Mouse (Mus musculus) MEL-GATA-1-ER (cell line): ENCODE results near the gene Olfr1555-ps1.
"Not testable (repeated sequence)": the region's sequence is repeated elsewhere in the genome, so short reads cannot be mapped to it uniquely, and the experiment has no call there.

Experiments
- DNase-seq: peaks from one replicate; pipeline ENCODE4 v3.0.0-alpha.2; 2012; ENCODE audit warnings: low read depth; ENCODE audit errors: extremely low read depth

Olfr1555-ps1 gene

GRCm38 (mm10) chr19:12170062-12170599, at the start of gene Olfr1555-ps1:
TSS of gene Olfr1555-ps1 (minus strand) at chr19:12170112.
- not testable (repeated sequence) for DNase-seq

- DNase-seq = no peak
Measured at GRCm38 (mm10) chr19:12200334-12200733, 30.4 kb upstream of the Olfr1555-ps1 start, which contains the start of gene Olfr1431. TSS of gene Olfr1431 (plus strand) at chr19:12200634.

GRCm38 (mm10) chr19:12199076-12199475, 29.2 kb upstream of the Olfr1555-ps1 start:
- not testable (repeated sequence) for DNase-seq

GRCm38 (mm10) chr19:12175431-12175830, 5.5 kb upstream of the Olfr1555-ps1 start:
- DNase-seq = not testable (repeated sequence)

GRCm38 (mm10) chr19:12145452-12145851, 24.5 kb downstream of the Olfr1555-ps1 start:
- DNase-seq = no peak

DNA sequence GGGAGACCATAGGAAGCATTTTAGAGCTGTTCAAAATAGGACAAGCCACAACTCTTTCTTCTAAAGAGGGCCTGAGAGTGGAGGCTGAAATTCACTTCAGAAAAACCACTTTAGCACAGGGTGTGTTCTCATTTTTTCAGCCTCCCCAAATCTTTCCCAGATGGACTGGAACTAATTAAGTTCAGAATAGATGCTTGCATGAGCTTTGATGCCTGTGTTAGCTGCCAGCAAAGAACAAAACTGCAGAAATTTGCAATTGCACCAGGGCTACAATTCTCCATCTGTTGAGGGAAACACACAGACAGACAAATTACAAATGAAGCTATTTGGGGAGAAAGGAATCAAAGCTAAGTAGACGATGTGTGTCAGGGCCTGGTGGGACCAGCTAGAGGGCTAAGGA, 26.6 kb downstream of the Olfr1555-ps1 start:
- no peak for DNase-seq

GRCm38 (mm10) chr19:12134289-12134688, 35.6 kb downstream of the Olfr1555-ps1 start:
- no peak for DNase-seq

GRCm38 (mm10) chr19:12123103-12123502, 46.8 kb downstream of the Olfr1555-ps1 start, which contains the start of gene Olfr76:
TSS of gene Olfr76 (minus strand) at chr19:12123203.
- no peak for DNase-seq

DNA sequence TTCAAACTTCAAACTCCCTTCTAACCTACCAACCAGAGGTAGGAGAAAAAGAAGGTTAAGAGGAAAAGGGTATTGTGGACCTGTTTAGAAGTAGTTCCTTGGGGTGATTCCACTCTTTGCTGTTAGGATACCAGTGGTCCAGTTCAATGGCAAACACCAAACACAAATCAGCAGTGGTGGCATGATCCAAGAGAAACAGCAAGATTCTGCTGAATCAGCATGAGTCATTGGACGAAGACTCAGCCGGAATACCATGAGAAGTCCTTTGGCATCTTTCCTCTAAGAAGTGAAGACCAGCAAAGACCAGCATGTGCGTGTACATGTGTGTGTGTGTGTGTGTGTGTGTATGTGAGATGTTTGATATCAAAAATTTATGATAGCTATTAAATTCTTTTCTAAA, 53.4 kb downstream of the Olfr1555-ps1 start:
- DNase-seq = no peak

GRCm38 (mm10) chr19:12115797-12116196, 54.1 kb downstream of the Olfr1555-ps1 start, which contains the start of gene Olfr1428:
TSS of gene Olfr1428 (minus strand) at chr19:12115897.
- no peak for DNase-seq
